Mouse (Mus musculus) frontal cortex, adult (tissue): ENCODE data around the gene Uba7.
"Not testable (repeated sequence)": the region's sequence is repeated elsewhere in the genome, so short reads cannot be mapped to it uniquely, and the experiment has no call there.

Experiments used
- ATAC-seq: cut with Nextera tagmentation; 2 replicates; pipeline ENCODE4 v1.9.2; 2017; ENCODE audit warnings: mild to moderate bottlenecking, moderate library complexity, mixed read lengths; ENCODE audit not compliant: low TSS enrichment

Gene Uba7

GRCm38 (mm10) chr9:107992197-107992596 lies 16.9 kb downstream of the Uba7 start, which contains the start of gene Cdhr4:
TSS of gene Cdhr4 (plus strand) at chr9:107992497.
- no peak for ATAC-seq

- no peak for ATAC-seq
Observed at GRCm38 (mm10) chr9:107993013-107993412, 17.7 kb downstream of the Uba7 start.

GRCm38 (mm10) chr9:107994464-107994863 lies 19.2 kb downstream of the Uba7 start:
- ATAC-seq = no peak

- no peak for ATAC-seq
Observed at GRCm38 (mm10) chr9:107995513-107995912, 20.2 kb downstream of the Uba7 start.

- ATAC-seq = no peak
Observed at GRCm38 (mm10) chr9:107996049-107996448, 20.7 kb downstream of the Uba7 start, which contains the start of gene Gm20662. TSS of gene Gm20662 (plus strand) at chr9:107996349.

- ATAC-seq = peak; percentile 98
Observed at GRCm38 (mm10) chr9:108001922-108002770, 26.8 kb downstream of the Uba7 start, which contains the start of gene Ip6k1. TSS of gene Ip6k1 (plus strand) at chr9:108002501.

- peak; percentile 28 for ATAC-seq
Observed at GRCm38 (mm10) chr9:108002778-108003530, 27.6 kb downstream of the Uba7 start.

- no peak for ATAC-seq
Observed at GRCm38 (mm10) chr9:108003531-108003890, 28.2 kb downstream of the Uba7 start.

- ATAC-seq = no peak
Observed at GRCm38 (mm10) chr9:108008041-108008440, 32.7 kb downstream of the Uba7 start.

GRCm38 (mm10) chr9:108010385-108010784 lies 35.1 kb downstream of the Uba7 start:
- no peak for ATAC-seq

GRCm38 (mm10) chr9:108013577-108013976 lies 38.3 kb downstream of the Uba7 start:
- not testable (repeated sequence) for ATAC-seq

GRCm38 (mm10) chr9:108017127-108017526 lies 41.8 kb downstream of the Uba7 start:
- peak; percentile 98 for ATAC-seq

GRCm38 (mm10) chr9:108020741-108021140 lies 45.4 kb downstream of the Uba7 start:
- no peak for ATAC-seq

GRCm38 (mm10) chr9:108023216-108023615 lies 47.9 kb downstream of the Uba7 start:
- no peak for ATAC-seq

GRCm38 (mm10) chr9:108026584-108026983 lies 51.3 kb downstream of the Uba7 start:
- no peak for ATAC-seq

- no peak for ATAC-seq
Observed at GRCm38 (mm10) chr9:108027867-108028266, 52.6 kb downstream of the Uba7 start.

GRCm38 (mm10) chr9:108032126-108032525 lies 56.8 kb downstream of the Uba7 start:
- no peak for ATAC-seq
